Mouse (Mus musculus): ENCODE data around the gene Rab44.
A peak's percentile ranks its signal among the peaks of the same experiment; 100 is the strongest.
"Not testable (repeated sequence)": the region's sequence is repeated elsewhere in the genome, so short reads cannot be mapped to it uniquely, and the experiment has no call there.

The Rab44 gene

DNA sequence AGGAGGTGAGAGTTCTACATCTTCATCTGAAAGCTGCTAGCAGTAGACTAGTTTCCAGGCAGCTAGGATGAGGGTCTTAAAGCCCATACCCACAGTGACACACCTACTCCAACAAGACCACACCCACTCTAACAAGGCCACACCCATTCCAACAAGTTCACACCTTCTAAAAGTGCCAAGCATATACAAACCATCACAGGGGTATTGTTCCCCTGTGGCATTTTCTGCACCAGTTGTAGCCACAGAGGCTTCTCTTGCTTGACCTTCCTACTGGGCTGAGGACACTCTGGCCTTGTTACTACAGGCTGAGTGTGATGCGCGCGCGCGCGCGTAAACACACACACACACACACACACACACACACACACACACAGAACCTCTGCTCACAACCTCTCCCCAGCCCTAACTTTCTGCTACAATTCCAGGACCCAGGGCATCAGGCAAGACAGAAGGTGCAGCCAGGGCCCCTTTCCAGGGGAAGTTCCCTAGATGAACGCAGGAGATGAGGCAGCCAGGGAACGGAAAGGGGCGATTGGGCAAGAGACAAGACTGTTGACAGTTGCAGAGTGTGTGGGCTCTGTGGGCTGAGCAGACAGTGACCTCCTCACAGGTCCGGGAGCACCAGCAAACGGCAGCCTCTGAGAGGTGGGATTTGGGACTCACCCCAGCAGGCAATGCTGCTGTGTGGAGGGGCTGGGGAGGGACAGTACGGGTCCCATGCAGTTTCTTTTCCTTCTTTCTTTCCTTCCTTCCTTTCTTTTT is at the start of gene Rab44:
Gene Rab44 (plus strand): TSS at position 555 of the 762 bp plus-strand sequence.
- peak; percentile 63 for DNase-seq (ENCODE audit: low read depth, low spot score)

DNA sequence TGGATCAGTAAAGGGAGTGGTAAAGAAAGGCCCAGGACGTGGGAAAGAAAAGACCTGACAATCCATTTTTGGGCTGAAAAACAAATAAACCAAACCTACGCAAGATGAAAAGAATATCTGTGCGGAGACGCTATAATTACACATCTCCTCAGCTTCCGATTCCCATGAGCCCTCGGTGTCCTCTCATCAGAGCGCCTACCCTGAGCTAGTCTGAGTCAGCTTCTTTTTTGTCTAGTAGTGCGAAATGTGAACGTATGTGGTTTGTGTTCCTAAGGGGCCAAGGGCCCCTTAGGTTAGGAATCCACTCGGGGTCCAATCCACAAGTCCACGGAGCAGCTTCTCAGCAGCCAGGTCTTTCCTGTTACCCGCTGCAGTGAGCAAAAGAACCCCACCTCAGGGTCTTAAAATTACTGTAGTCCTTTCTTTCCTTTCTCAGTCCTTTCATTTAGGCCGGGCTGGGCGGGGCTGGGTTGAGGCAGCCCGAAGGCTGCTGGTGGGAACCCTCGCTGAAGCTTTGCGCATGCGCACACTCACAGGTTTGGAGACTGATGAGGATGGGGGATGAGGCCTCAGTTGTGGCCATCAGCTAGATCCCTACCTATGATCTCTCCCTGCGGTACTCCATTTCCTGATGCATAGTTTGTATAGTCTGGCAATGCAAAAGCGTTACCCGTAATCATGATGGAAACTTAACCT is 48.6 kb upstream of the Rab44 start:
- DNase-seq (ENCODE audit: low read depth, low spot score) = peak; percentile 95

DNA sequence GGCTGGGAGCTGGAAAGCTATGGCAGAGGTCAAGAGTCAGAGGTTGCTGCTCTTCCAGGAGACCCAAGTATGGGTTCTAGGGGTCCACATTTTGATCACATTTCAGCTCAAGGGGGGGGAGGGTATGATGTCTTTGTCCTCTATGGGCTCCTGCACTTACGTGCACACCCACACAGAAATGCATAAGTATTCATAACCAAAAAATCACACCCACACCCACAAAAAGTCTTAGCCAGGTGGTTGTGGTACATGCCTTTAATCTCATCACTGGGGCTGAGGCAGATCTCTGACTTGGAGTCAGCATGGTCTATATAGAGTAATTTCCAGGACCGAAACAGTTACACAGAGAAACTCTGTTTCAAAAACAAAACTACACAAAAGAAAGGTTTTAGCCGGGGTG is 48.0 kb upstream of the Rab44 start:
- DNase-seq (ENCODE audit: low read depth, low spot score) = no peak

DNA sequence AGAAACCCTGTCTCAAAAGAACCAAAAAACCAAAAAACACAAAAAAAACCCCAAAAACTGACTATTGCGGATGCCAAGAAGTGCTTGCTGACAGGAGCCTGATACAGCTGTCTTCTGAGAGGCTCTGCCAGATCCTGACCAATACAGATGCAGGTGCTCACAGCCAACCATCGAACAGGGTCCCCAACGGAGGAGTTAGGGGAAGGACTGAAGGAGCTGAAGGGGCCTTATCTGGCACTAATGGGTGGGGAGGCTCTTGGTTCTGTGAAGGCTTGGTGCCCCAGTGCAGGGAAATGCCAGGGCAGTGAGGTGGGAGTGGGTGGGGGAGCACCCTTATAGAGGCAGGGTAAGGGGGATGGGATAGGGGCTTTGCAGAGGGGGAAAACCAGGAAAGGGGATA is 46.5 kb upstream of the Rab44 start:
- not testable (repeated sequence) for DNase-seq (ENCODE audit: low read depth, low spot score)

- peak; percentile 71 for DNase-seq (ENCODE audit: low read depth, low spot score)
These were observed 46.1 kb upstream of the Rab44 start for GRCm38 (mm10) chr17:29067847-29068246.

- DNase-seq (ENCODE audit: low read depth, low spot score) = peak; percentile 87
These were observed 44.9 kb upstream of the Rab44 start for GRCm38 (mm10) chr17:29069063-29069462.

DNA sequence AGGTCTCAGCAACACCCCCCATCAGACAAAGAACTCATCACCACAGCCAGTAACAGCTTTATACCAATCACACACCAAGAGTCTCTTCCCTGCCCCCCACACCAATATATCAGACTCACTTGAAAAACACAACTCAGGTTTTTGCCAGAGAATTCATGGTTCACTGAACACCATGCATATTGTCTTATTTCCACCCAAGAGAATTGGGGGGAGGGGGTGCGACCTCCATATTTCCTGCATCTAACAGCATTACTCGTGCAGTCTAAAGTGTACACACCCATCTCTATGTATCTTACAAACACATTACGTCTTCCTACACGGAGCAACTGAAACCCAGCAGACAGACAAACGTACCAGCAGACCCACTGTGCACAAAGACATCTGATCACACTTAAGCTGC is 42.1 kb upstream of the Rab44 start:
- DNase-seq (ENCODE audit: low read depth, low spot score) = no peak

GRCm38 (mm10) chr17:29072701-29073307 is 41.1 kb upstream of the Rab44 start:
- peak; percentile 91 for DNase-seq (ENCODE audit: low read depth, low spot score)

DNA sequence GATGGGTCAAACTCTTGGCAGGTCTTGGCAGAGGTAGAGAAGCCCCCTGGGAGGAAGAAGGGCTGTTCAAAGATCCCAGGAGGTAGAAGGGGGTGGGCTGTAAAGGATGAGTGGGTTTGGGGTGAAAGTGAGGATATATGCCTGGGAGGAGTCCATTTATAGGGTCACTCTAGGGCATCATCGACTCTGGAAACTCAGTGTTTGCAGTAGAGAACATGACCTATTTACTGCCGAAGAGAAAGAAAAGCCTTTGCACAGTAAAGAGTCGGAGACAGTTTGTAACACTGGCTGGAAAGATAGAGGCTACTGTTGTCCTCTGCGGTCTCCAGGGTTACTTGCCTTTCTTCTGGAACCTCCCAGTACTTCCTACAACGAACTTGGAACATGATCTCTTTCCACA is 40.6 kb upstream of the Rab44 start:
- DNase-seq (ENCODE audit: low read depth, low spot score) = no peak

DNA sequence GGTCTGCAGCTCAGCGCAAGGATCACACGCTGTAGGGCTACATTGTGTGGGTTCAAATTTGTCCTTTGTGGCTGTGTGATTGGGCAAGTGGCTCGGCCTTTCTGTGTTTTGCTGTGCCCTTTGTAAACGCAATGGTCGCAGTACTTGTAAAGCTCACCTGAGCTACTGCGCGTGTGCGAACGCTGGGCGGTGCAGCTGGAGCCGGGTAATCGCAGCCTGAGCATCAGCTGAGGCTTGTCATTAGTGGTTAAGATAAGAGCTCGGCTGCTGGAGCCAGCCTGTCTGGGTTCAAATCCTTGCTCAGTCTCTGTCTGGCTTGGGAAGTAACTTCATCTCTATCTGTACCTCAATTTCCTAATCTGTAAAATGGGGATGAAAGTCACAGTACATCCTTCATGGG is 39.9 kb upstream of the Rab44 start:
- peak; percentile 90 for DNase-seq (ENCODE audit: low read depth, low spot score)

- no peak for DNase-seq (ENCODE audit: low read depth, low spot score)
These were observed 37.7 kb upstream of the Rab44 start for GRCm38 (mm10) chr17:29076235-29076634.

DNA sequence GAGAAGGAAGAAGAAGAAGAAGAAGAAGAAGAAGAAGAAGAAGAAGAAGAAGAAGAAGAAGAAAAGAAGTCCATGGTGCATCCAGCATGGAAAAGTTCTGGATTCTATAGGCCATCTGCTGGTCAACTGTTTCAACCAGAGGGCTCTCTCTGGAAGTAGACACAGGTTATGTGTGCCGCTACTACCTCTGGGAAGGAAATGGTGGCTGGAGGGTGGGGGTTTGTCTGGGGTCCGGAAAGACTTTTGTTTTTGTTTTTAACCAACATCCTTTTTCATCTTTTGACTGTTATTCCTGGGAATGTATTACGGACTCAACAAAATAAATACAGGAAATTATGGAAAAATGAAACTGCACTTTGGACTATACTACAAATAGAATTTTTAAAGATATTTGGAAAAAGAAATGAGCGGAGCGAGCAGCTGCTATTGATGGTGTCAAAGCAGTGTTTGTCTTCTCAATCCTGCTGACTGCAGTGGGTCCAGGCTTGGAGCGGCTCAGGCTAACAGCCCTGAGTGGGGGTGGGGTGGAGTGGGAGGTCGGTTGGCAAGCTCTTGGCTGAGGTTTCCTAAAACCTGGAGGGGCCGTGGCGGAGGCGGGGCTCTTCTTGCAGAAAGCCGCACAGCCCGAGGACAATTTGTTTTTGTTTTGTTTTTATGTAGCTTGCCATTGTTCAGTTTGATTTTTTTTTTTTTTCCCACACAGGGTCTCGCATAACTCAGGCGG is 36.0 kb upstream of the Rab44 start:
- peak; percentile 90 for DNase-seq (ENCODE audit: low read depth, low spot score)

DNA sequence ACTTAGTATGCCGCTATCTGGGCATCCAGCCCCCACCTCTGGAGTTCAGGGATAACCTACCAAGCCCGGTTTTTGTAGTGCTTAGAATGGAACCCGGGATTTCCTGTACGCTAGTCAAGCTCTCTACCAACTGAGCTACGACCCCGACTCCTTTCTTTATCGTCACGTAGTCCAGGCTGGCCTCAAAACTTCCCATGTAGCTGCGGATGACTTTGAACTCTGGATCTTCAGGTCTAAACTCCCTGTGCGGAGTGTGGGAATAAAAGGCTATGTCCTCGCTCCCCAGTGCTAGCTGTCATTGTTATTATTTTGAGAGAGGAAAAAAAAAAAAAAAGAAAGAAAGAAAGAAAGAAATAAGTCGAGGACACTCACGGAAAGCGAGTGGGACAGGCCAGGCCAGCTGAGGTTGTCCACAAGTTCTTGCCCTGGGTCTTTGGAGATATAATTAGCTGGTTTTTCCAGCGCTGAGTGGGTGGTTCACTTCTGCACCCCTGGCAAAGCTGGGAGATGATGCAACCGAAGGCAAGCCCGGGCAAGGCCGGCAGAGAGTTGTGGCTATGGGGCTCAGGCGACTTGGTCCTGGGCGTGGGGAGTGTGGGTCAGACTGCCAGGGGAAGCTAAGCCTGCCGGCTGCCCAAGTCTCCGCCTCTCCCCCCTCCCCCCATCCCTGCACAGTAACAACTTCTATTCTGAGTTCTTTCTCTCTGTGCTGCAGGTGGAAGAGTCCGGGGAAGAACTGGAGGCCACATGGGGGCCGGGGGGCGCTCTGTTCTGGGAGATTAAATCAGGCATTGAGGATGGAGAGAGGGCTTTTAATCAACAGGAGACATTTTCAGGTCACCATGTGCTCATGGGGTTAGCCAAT is 35.2 kb upstream of the Rab44 start:
- peak; percentile 93 for DNase-seq (ENCODE audit: low read depth, low spot score)

- peak; percentile 97 for DNase-seq (ENCODE audit: low read depth, low spot score)
These were observed 33.0 kb upstream of the Rab44 start for GRCm38 (mm10) chr17:29080758-29081617.

DNA sequence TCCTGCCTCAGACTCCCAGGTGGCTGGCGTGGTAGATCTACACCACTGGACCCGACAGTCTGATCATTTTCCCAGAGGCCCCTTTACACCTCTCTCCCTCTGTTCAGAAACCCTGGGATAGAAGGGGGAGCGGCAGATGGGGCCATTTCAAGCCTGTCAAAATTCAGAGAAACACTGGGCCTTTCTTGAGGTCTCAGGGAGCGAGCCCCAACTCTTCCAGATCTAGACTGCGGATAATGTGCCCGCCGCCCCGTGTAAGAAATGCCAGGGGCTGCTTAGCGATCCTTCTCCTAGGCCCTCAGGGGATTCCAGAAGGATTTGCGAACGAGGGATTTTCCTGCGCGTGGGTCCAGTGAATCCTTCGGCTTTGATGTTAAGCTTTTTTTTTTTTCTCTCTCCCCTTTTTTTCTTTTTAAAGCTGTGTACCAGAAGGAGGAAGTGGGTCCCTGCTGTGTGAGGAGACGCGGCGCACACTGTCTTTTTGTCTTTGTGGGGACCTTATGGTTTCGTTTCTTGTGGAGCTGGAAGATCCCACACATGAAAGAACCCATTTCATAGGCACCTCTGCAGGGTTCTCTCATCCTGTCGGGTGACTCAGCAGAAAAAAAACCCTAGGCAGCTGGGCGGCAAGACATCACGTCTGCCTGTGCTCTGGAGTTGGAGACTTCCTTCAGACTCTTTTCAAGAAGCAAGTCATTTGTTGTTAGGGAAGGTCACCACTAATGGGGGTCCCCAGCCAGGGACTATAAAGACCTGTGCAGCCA is 32.1 kb upstream of the Rab44 start:
- peak; percentile 64 for DNase-seq (ENCODE audit: low read depth, low spot score)

GRCm38 (mm10) chr17:29083586-29083985 is 30.4 kb upstream of the Rab44 start:
- peak; percentile 70 for DNase-seq (ENCODE audit: low read depth, low spot score)

GRCm38 (mm10) chr17:29084656-29085055 is 29.3 kb upstream of the Rab44 start:
- DNase-seq (ENCODE audit: low read depth, low spot score) = no peak

DNA sequence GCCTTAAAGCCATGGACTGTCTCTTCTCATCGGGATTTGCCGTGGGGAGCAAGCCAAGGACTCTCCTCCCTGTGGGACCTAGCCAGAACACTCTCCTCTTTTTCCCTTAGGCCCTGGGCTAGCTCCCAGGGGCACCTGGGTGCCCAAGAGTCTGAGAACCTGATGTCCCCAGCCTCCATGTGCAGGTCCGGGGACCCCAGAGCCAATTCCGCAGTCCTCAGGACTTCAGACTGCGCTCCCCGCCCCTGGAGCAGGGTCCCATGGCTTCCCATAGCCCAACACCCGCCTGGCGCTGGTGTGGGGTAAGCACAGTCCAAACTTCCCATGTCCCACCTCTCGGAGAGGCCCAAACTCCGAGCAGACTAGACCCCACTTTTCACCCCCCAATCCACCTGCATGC is 28.7 kb upstream of the Rab44 start:
- peak; percentile 55 for DNase-seq (ENCODE audit: low read depth, low spot score)

DNA sequence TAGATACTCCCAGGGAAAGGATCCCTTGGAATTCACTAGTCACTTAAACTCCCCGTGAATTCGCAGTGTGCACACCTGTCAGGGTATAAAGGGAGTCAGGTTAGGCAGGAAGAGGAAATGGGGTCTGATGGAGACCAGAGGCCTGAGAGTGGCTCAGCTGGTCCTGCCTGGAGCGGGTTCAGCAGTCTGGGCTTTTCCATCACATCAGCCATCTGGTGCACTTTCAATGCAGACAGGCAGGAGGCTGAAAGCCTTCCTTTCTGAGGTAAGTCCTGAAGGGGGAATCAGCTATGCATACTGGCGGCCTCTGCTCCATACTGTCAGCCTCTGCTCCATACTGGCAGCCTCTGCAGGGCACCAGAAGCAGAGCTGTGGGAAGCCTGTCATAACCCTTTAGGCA is 27.0 kb upstream of the Rab44 start:
- no peak for DNase-seq (ENCODE audit: low read depth, low spot score)
